Mouse (Mus musculus) 3134 (cell line): ENCODE measurements around the gene Cilp.
"Not testable (repeated sequence)": the region's sequence is repeated elsewhere in the genome, so short reads cannot be mapped to it uniquely, and the experiment has no call there.

Experiments
- DNase-seq: peaks from one replicate; pipeline ENCODE4 v3.0.0-alpha.2; 2011; ENCODE audit warnings: low spot score; ENCODE audit not compliant: insufficient read length; ENCODE audit errors: extremely low read depth

Gene Cilp

GRCm38 (mm10) chr9:65247502-65248376, 17.2 kb upstream of the Cilp start:
- no peak for DNase-seq

- no peak for DNase-seq
Observed at GRCm38 (mm10) chr9:65248377-65248690, 16.6 kb upstream of the Cilp start.

- no peak for DNase-seq
Observed at GRCm38 (mm10) chr9:65252026-65252425, 13.0 kb upstream of the Cilp start.

GRCm38 (mm10) chr9:65255906-65256600, 8.9 kb upstream of the Cilp start:
- DNase-seq = no peak

DNA sequence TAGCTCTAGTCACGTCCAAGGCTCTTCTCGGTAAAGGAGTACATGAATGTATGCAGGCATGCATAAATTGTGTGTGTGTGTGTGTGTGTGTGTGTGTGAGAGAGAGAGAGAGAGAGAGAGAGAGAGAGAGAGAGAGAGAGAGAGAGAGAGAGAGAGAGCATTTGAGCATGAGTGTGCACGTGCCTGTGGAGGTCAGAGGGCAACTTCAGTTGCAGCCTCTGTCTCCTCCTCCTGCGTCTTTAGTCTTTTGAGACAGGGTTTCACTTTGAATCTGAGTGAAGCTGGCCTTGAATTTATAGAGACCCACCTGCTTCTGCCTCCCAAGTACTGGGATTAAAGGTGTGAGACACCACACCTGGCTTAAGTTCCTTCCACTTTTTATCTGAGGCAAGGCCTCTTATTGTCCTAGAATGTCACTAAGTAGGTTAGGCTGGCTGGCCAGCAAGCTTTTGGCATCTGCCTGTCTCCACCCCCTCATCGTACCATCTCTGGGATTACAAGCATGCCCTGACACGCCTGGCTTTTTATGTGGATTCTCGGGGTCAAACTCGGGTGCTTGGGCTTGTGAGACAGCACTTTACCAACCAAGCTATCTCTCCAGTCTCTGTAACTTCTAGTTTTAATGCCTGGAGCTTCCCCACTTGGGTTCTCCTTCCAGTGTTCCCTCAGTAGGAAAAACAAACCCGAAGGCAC, 7.6 kb upstream of the Cilp start:
- DNase-seq = no peak

DNA sequence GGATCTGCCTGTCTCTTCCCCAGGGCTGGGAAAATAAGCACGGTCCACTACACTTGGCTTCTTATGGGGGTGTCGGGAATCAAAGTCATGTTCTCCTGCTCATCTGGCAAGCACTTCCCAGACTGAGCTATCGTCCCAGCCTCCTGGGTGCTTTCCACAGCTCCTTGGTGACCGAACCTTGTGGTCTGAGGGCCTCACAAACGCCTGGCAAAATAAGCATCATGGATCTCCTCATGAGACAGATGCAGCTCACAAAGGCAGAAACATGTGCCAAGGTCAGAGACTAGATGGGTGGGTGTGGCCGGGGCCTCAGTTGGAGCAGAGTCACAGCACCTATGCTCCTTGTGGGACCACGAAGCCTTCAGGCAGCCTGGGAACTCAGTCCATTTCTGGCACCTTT, 5.6 kb upstream of the Cilp start:
- DNase-seq = no peak

- no peak for DNase-seq
Observed at GRCm38 (mm10) chr9:65261591-65262230, 3.3 kb upstream of the Cilp start.

DNA sequence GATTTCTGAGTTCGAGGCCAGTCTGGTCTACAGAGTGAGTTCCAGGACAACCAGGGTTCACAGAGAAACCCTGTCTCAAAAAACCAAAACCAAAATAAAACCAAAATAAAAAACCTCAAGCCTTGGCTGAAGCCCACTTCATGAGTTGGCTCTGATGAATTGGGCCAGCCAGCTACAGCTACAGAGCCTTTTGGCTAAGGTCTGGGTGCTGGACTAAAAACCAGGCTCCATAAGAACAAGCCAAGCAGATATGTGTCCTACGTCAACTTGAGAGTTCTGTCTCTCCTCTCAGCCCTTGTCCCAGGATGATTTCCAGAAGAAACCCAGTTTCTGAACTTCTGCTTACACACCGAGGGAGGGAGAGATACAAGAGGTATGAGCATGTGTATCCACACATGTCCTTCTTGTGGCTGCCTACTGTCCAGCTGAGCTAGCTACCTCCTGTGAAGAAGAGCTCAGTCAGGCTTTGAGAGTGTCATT, 2.3 kb upstream of the Cilp start:
- DNase-seq = no peak

- DNase-seq = no peak
Observed at GRCm38 (mm10) chr9:65267742-65268515, 2.9 kb downstream of the Cilp start.

- no peak for DNase-seq
Observed at GRCm38 (mm10) chr9:65273048-65273809, 8.2 kb downstream of the Cilp start.

DNA sequence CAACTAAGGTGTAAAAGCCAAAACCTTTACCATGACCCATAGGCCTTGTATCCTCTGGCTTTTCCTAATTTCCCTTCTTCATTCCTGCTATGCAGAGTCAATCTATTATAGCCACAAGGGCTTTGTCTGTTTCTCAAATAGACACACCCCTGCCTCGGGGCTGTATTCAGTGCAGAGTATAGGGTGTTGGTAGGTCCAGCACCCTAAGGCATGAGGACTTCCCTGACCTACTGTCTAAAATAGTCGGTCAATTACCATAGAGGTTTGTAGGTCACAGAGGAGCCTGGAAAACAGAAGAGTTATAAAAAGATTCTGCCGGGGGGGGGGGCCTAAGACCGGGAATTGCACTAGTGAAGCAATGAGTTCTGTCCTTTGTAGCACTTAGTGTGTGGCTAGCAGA, 8.9 kb downstream of the Cilp start:
- no peak for DNase-seq

DNA sequence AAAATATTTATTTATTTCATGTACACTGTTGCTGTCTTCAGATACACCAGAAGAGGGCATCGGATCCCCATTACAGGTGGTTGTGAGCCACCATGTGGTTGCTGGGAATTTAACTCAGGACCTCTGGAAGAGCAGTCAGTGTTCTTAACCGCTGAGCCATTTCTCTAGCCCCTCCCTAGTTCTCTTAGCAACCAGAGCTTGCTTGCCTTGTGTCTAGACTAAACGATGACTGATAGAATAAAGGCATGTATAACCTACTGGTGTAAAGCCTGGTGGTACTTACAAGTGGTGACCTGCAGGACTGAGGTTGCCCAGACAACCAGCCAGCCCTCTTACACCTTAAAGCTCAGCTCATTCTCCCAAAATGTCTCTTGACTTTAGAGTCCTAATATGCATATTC, 9.9 kb downstream of the Cilp start:
- not testable (repeated sequence) for DNase-seq

GRCm38 (mm10) chr9:65275810-65276530, 11.0 kb downstream of the Cilp start:
- no peak for DNase-seq

- DNase-seq = no peak
Observed at GRCm38 (mm10) chr9:65281536-65282151, 16.7 kb downstream of the Cilp start.

- no peak for DNase-seq
Observed at GRCm38 (mm10) chr9:65283301-65283700, 18.3 kb downstream of the Cilp start.

- DNase-seq = not testable (repeated sequence)
Observed at GRCm38 (mm10) chr9:65288252-65288651, 23.3 kb downstream of the Cilp start.

DNA sequence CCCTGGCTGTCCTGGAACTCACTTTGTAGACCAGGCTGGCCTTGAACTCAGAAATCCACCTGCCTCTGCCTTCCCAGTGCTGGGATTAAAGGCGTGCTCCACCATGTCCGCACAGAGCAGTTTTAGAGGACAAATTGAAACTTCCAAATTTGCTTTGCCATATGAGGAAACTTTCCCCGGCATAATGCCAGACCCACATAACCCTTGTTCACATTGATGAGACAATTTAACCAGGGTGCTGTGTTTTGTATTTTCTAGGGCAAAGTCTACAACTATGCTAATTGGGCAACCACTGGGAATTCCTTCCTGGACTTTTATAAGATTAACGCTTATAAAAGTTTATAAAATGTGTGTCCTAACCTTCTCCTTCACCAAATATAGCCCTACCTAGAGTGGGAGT, 25.0 kb downstream of the Cilp start:
- DNase-seq = no peak

DNA sequence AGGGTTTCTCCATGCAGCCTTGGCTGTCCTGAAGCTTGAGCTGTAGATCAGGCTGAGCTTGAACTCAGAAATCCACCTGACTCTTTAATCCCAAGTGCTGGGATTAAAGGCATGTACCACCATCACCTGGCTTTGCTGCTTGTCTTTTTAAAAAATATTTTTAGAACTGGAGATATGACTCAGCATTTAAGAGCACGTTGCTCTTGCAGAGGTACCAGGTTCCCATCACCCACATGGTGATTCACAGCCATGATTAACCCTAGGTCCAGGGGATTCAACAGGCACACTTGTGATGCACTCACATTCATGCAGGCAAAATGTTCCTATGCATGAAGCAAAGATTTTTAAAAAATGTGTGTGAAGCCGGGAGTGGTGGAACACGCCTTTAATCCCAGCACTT, 27.4 kb downstream of the Cilp start:
- DNase-seq = no peak
